Mouse (Mus musculus) midbrain, embryonic 16.5 days (tissue): ENCODE measurements around the gene Bmp6. TPM values are rescaled to one million over a fixed set of nuclear protein-coding genes. Genes with fewer than 3 reads are reported as not detected.

Experiments
- ATAC-seq: fragments of 200-750 bp; cut with Nextera tagmentation; 2 replicates; pipeline ENCODE4 v1.8.0; 2017; ENCODE audit warnings: moderate TSS enrichment
- H3K27ac ChIP-seq: fragments of 300-500 bp; sonication (generic); 2 replicates; pipeline ENCODE4 v1.5.1; 2014; ENCODE audit warnings: mild to moderate bottlenecking, low read length, mixed read lengths
- H3K27me3 ChIP-seq: fragments of 300-500 bp; sonication (generic); 2 replicates; pipeline ENCODE4 v1.6.1; 2014; ENCODE audit warnings: low read depth, low read length, mixed read lengths; ENCODE audit not compliant: control insufficient read depth, insufficient read depth
- H3K36me3 ChIP-seq: fragments of 300-500 bp; sonication (generic); 2 replicates; pipeline ENCODE4 v1.6.1; 2014; ENCODE audit warnings: mild to moderate bottlenecking, low read length, moderate library complexity, mixed read lengths; ENCODE audit not compliant: control insufficient read depth, insufficient read depth
- H3K4me1 ChIP-seq: fragments of 300-500 bp; sonication (generic); 2 replicates; pipeline ENCODE4 v1.6.1; 2014; ENCODE audit warnings: mild to moderate bottlenecking, low read length, mixed read lengths; ENCODE audit not compliant: control insufficient read depth, insufficient read depth
- H3K4me2 ChIP-seq: fragments of 300-500 bp; sonication (generic); 2 replicates; pipeline ENCODE4 v1.6.1; 2014; ENCODE audit warnings: mild to moderate bottlenecking, low read length, mixed read lengths
- H3K4me3 ChIP-seq: fragments of 300-500 bp; sonication (generic); 2 replicates; pipeline ENCODE4 v1.5.1; 2014; ENCODE audit warnings: low read depth, mild to moderate bottlenecking, low read length, moderate library complexity, mixed read lengths
- H3K9ac ChIP-seq: fragments of 300-500 bp; sonication (generic); 2 replicates; pipeline ENCODE4 v1.6.1; 2014; ENCODE audit warnings: low read depth, low read length, mixed read lengths
- H3K9me3 ChIP-seq: fragments of 300-500 bp; sonication (generic); replicated peaks from 2 replicates; pipeline ENCODE4 v1.6.1; 2014; ENCODE audit warnings: mild to moderate bottlenecking, low read length, mixed read lengths; ENCODE audit not compliant: control insufficient read depth, poor library complexity, severe bottlenecking
- WGBS: fragments of 180-500 bp; shearing (Covaris S2); extraction: QIAGEN DNeasy Blood & Tissue Kit; methylation state at CpG from one replicate; pipeline ENCODE4 v1.1.7; 2014; 5-methylcytosine and 5-hydroxymethylcytosine counted together
- polyA plus RNA-seq: library from polyadenylated mRNA; unstranded; fragments of >200 nt; fragmentation: Nextera tagmentation; extraction: Ambion mirVana; gene quantifications from 2 replicates; pipeline ENCODE4 v1.2.1, GENCODE M21; 2015

The Bmp6 gene
- polyA plus RNA-seq, 1 experiment from 2014 or later = 2.2 TPM

- H3K4me1 ChIP-seq = no peaks in the 10 kb centered on the region
- H3K4me3 ChIP-seq = no peak overlapping the region
- 92% methylated on average over 5 of the region's 5 CpGs for WGBS
- no peak overlapping the region for H3K27ac ChIP-seq
- no peaks in the 10 kb centered on the region for H3K27me3 ChIP-seq
- no peak overlapping the region for H3K4me2 ChIP-seq
- H3K36me3 ChIP-seq = no peaks in the 10 kb centered on the region
- H3K9ac ChIP-seq = no peak overlapping the region
- no peaks in the 10 kb centered on the region for H3K9me3 ChIP-seq
- ATAC-seq = no peak
Observed at GRCm38 (mm10) chr13:38434831-38435230, 89.9 kb downstream of the Bmp6 start.

- H3K27me3 ChIP-seq = no peaks in the 10 kb centered on the region
- ATAC-seq = no peak
- H3K4me3 ChIP-seq = no peak overlapping the region
- WGBS = 30% methylated on average over 5 of the region's 5 CpGs
- no peak overlapping the region for H3K9ac ChIP-seq
- H3K4me2 ChIP-seq = no peak overlapping the region
- no peak overlapping the region for H3K27ac ChIP-seq
- H3K4me1 ChIP-seq = no peaks in the 10 kb centered on the region
- H3K36me3 ChIP-seq = no peaks in the 10 kb centered on the region
- H3K9me3 ChIP-seq = no peaks in the 10 kb centered on the region; the same call in 1 of the 2 replicates
Observed at GRCm38 (mm10) chr13:38437930-38438329, 93.0 kb downstream of the Bmp6 start.

DNA sequence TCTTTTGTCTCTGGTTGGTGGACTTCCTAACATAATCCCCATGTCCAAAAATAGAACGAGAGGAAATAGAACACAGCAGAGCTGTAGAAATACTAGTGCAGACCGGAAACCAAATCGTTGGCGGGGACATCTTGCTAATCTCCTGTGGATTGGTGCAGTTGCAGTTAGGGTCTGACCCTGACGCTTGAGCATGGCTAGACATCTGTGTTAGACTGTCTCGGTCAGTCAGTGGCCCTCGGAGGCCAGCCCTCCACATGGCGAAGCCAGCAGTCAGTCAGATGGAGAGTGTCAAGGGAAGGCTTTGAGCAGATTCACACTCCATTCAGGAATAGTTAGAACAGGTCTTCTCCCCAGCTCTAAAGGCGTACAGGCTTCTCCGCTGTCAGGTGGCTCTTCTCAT, 95.3 kb downstream of the Bmp6 start:
- H3K4me3 ChIP-seq = no peak overlapping the region

GRCm38 (mm10) chr13:38448516-38449015, 103.7 kb downstream of the Bmp6 start:
- Histone ChIP-seq H3K27ac (no peak overlapping the region), H3K9ac (no peak overlapping the region), H3K4me3 (no peak overlapping the region), H3K36me3 (no peaks in the 10 kb centered on the region), H3K4me2 (no peak overlapping the region), H3K9me3 (no peaks in the 10 kb centered on the region), H3K4me1 (no peaks in the 10 kb centered on the region), H3K27me3 (no peaks in the 10 kb centered on the region)
- no peak for ATAC-seq
- WGBS = 83% methylated on average over 6 of the region's 6 CpGs

More for the DNA sequence above, 95.3 kb downstream of the Bmp6 start:
- Histone ChIP-seq H3K27ac (no peak overlapping the region), H3K36me3 (no peaks in the 10 kb centered on the region), H3K4me1 (no peaks in the 10 kb centered on the region), H3K27me3 (no peaks in the 10 kb centered on the region), H3K9me3 (no peaks in the 10 kb centered on the region; the same call in 1 of the 2 replicates), H3K4me2 (no peak overlapping the region), H3K9ac (no peak overlapping the region)
- WGBS = 92% methylated on average over 10 of the region's 10 CpGs
- ATAC-seq = no peak

DNA sequence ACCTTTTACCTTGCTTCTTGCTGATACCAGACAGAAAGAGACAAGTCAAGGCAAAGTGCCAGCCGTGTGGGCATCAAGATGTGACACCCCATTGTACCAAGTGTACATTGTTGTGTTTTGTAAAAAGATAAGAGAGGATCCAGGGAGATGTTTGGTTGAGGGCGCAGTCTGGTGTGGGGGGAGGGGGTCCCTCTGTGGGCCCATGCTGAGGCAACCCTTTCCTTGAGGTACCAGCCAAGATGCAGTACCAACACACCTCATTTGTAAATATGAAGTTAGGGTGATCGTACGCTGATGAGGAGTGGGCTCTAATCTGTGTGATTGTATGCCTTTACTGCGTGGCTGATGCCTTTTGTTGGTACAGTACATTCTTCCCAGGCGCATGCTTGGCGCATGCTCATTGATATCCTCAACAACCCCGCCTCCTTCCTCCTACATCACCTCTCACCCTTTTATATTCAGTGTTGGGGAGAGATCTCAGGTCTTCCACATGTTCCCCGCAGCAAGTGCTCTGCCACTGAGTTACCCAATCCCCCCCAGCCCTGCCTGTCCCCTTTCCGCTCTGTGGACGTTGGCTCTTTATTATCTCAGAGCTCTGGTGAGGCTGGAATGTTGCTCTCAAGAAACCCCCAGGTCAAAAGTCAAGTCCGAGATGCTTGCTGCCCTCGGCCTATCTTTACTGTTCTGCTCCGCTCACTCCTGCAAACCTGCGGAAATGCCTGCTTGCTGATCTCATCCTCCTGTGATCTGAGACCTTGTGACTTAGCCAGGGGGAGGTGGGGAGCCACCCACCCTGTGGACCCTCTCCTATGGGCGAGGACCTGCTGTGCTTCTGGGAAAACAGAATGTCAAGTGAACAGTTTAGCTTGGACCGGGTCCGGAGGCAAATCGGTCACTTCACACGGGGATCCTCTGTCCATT, 105.4 kb downstream of the Bmp6 start:
- H3K4me3 ChIP-seq = no peak overlapping the region
- no peak overlapping the region for H3K9ac ChIP-seq
- H3K4me1 ChIP-seq = no peaks in the 10 kb centered on the region
- H3K4me2 ChIP-seq = no peak overlapping the region
- no peaks in the 10 kb centered on the region for H3K36me3 ChIP-seq
- no peak overlapping the region for H3K27ac ChIP-seq
- H3K9me3 ChIP-seq = no peaks in the 10 kb centered on the region
- ATAC-seq = no peak
- H3K27me3 ChIP-seq = no peaks in the 10 kb centered on the region
- 62% methylated on average over 20 of the region's 20 CpGs for WGBS

GRCm38 (mm10) chr13:38451446-38451845, 106.5 kb downstream of the Bmp6 start:
- H3K27ac ChIP-seq = no peak overlapping the region
- H3K36me3 ChIP-seq = no peaks in the 10 kb centered on the region
- H3K4me3 ChIP-seq = no peak overlapping the region
- WGBS = 53% methylated on average over 5 of the region's 5 CpGs
- no peak for ATAC-seq
- H3K4me1 ChIP-seq = no peaks in the 10 kb centered on the region
- no peaks in the 10 kb centered on the region for H3K9me3 ChIP-seq
- H3K9ac ChIP-seq = no peak overlapping the region
- H3K27me3 ChIP-seq = no peaks in the 10 kb centered on the region
- no peak overlapping the region for H3K4me2 ChIP-seq

DNA sequence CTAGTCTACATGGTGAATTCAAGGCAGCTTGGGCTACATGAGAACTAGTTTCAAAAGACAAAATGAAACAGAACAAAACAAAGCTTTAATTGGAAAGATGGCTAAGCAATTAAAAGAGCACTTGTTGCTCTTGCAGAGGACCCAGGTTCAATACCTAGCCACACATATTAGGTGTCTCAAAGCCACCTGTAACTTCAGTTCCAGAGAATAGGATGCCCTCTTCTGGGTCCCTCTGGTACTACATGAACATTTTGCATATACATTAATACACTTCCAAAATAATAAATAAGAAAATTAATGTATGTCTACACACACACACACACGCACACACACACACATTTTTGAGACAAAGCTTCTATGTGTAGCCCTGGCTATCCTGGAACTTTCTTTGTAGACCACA, 118.5 kb downstream of the Bmp6 start:
- H3K27me3 ChIP-seq = no peaks in the 10 kb centered on the region
- ATAC-seq = no peak
- H3K36me3 ChIP-seq = no peaks in the 10 kb centered on the region
- 78% methylated on average over 1 of the region's 1 CpGs for WGBS
- H3K27ac ChIP-seq = no peak overlapping the region
- no peak overlapping the region for H3K4me3 ChIP-seq
- no peak overlapping the region for H3K4me2 ChIP-seq
- no peaks in the 10 kb centered on the region for H3K4me1 ChIP-seq
- no peaks in the 10 kb centered on the region for H3K9me3 ChIP-seq
- H3K9ac ChIP-seq = no peak overlapping the region

DNA sequence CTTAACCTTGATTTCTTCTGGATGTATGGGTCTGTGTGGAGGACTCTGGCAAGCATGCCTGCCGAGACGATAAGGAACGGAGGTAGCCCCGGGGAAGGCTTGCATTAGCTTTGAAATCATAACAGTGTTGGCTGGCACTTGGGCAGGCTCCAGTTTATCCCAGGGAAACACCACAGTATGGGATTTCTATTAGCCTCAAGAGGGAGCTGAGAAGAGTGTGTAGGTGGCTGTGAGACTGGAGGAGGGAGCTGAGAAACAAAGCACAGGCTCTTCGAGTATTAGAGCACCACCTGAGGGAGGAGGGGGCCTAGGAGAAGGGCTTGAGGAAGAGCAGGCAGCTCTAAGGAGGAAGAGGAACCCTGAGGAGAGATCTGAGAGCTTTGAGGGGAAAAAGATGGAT, 126.0 kb downstream of the Bmp6 start:
- 89% methylated on average over 5 of the region's 5 CpGs for WGBS
- Histone ChIP-seq H3K4me2 (no peak overlapping the region), H3K27ac (no peak overlapping the region), H3K9ac (no peak overlapping the region), H3K27me3 (no peaks in the 10 kb centered on the region), H3K9me3 (no peaks in the 10 kb centered on the region), H3K4me1 (no peaks in the 10 kb centered on the region), H3K4me3 (no peak overlapping the region), H3K36me3 (no peaks in the 10 kb centered on the region)
- ATAC-seq = no peak

- H3K4me2 ChIP-seq = no peak overlapping the region
- no peak overlapping the region for H3K27ac ChIP-seq
- no peak overlapping the region for H3K4me3 ChIP-seq
- ATAC-seq = no peak
- no peaks in the 10 kb centered on the region for H3K36me3 ChIP-seq
- H3K9ac ChIP-seq = no peak overlapping the region
- WGBS = 95% methylated on average over 4 of the region's 4 CpGs
- H3K4me1 ChIP-seq = no peaks in the 10 kb centered on the region
- H3K27me3 ChIP-seq = no peaks in the 10 kb centered on the region
- H3K9me3 ChIP-seq = no peaks in the 10 kb centered on the region
Observed at GRCm38 (mm10) chr13:38472636-38473035, 127.7 kb downstream of the Bmp6 start.
